Comparison of ENCODE assay signal across 13 mouse cellular contexts in genomic region chr13:15113383-15113782, GRCm38 (mm10).
A peak's percentile ranks its signal among the peaks of the same experiment; 100 is the strongest.
DNase-seq lines count a peak whose midpoint lies in the region; TF ChIP-seq lines count a peak whose summit lies in the region.
"Had no signal": no experiment of that assay in that cellular context is flagged by ENCODE, and none has a peak within 500 bp of the region (broad histone marks: within the 10 kb centered on the region; RNA-seq: fewer than 3 reads in every experiment).

No protein-coding gene starts in this region.

- intact Hi-C loops in gastrocnemius, adult 2 months (cut with DNase I) = no loop called here

- peak; percentile 45 to 56 for DNase-seq in cerebellum, postnatal 10 days
- no peak for DNase-seq in cerebellum, adult 9-11 months
- DNase-seq in layer of hippocampus, postnatal 14 days (ENCODE audit: low spot score in 2 of 2) = peak; percentile 9 to 29
- DNase-seq in layer of hippocampus, adult 9-11 months = no peak
- peak; percentile 13 for DNase-seq in right cerebral cortex, postnatal 4 days
- no peak for DNase-seq in right cerebral cortex, adult 18-20 months
- no peak for DNase-seq in gastrocnemius, adult 2 months
- no peak for DNase-seq in urinary bladder, postnatal 4 days (ENCODE audit: low spot score in 2 of 2)
- DNase-seq: adrenal gland, postnatal 36 days; cerebellum, adult 9-10 months; gastrocnemius, postnatal 10 days had no signal

- no peak for TF ChIP-seq CTCF in gastrocnemius, adult 2 months (IDR thresholded peaks at IDR 0.05)

- no peak overlapping the region for H3K27ac ChIP-seq in gastrocnemius, adult 2 months
- H3K27ac ChIP-seq: embryonic facial prominence, embryonic 13.5 days; liver, embryonic 15.5 days had no signal

- no peak overlapping the region for H3K4me3 ChIP-seq in gastrocnemius, adult 2 months
- H3K4me3 ChIP-seq: embryonic facial prominence, embryonic 13.5 days; liver, embryonic 15.5 days had no signal

Comparison
In these comparisons a context has a peak if more than half of its experiments do, and no peak if none do; other contexts are left out.
1. DNase-seq: peak in cerebellum, postnatal 10 days (2 of 2), layer of hippocampus, postnatal 14 days (2 of 2) and right cerebral cortex, postnatal 4 days (single experiment); none in cerebellum, adult 9-11 months (single experiment), layer of hippocampus, adult 9-11 months (single experiment), right cerebral cortex, adult 18-20 months (single experiment), gastrocnemius, adult 2 months (single experiment) and urinary bladder, postnatal 4 days (0 of 2).